Mouse (Mus musculus) lung, postnatal 14 days (tissue): Measurements from ENCODE around the gene Tmem109.

Experiments
- DNase-seq: peaks from one replicate; pipeline ENCODE4 v3.0.0; 2021

Tmem109 gene

DNA sequence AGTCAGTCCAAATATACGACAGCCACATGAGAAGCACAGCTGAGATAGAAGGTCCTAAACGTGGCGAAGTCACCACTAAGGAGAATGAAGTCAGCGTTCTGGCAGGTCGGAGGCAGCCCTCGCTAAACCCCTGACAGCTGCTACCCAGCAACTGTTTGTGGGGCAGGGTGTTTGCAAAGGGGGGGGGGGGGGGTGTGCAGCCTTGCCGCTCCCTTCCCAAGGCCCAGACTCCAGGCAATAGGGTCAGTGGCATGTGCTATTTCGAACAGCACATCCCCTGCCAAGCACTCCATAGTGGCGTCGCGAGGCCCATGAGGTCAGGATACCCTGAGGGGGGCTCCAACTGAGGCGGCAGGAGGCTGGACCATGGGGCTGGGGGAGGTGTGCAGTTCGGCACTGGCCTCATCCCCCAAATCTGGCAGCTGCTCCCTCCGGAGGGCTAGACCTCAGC is 801 bp downstream of the Tmem109 start:
- DNase-seq: no peak

DNA sequence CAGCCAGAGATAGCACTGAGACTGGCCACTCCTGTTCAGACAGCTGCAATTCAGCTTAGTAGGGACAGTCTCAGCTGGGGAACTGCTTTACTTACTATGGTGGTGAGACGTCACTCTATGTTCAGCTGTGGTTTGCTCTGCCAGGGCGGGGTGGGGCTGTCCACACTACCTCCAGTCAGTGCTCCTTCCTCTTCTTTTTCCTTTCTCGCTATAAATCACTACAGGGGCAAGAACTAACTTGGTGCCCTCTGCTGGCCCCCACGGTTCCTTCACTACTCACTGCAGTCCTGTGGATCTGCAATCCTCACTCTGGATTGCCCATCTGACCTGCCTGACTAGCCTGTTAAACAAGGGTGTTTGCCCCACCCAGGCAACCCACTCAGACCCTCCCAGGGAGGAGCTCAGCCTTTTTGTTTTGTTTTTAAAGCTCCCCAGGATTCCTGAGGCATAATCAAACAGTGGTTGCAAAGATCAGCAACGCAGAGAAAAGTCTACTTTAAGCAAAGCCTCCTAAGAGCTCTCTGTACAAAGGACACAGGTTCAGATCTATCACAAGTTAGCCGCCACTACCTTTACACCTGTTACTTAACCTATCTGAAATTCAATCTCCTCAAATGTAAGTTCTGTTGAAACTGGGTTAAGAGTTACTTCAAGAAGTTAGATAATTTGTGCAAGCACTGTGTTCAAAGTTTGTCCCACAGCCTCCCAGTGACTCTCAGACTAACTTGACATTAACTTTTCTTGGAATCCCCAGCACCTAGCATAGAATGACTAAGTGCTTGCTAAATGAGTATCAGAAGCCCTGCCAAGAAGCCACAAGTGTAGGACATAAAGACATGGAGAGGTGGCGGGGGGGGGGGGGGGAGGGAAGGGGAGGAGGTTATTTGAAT is 1.5 kb downstream of the Tmem109 start:
- DNase-seq: peak; percentile 64

DNA sequence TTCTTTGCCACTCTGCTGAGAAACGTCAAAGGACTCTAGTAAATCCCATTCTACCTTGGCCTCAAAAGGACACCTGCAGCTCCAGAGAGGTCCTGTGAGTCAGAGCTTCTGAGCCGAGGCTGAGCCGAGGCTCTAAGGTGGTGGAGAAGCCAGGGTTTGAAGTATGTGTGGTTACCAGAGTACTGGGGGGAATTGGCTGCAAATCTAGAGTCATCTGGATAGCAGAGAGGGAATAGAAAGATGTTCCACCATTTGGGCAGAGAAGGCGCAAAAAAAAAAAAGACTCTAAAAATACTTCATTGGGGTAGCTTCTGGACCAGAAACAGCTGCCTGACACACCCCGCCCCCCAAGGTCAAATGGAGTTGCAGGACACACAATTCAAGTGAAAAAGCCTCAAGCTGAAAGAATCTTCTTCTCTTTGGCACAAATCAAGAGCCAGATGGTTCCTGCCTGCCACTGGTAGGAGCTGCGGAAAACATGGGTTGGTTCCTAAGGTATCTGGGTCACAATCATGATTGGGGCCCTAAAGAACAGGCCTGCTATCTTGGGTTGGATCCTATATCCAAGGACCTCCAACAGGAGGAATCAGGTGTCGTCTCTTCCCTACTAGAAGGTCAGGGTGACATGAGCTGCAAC is 3.5 kb downstream of the Tmem109 start:
- peak; percentile 50 for DNase-seq

DNA sequence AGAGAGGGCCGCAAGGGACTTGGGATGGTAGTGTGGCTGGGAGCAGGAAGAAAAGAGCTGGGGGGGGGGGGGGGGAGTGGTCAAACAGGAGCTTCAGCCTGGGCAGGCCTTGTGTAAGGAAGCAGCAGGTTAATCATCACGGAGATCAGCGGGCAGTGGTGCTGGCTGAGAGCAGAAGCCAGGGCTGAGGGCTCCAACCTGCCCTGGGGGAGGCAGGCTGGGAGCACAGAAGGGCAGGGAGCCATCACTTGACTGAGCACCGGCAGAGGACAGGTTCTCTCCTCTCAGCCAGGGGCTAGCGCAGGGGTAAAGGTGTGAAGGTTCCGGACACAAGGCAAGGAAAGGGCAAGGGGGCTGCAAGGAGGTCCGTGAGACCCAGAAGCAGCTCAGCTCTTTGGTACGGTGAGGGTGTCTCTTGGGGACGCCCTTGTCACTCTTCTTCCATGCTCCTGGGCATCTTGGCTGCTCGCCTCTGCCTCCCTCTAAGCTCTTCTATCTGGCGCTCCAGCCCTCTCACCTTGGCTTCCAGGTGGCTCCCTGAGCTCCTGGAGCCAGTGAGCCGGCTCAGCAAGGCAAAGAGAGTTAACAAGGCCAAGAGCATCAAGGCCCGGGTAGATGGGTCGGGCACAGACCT is 10.4 kb downstream of the Tmem109 start:
- no peak for DNase-seq

DNA sequence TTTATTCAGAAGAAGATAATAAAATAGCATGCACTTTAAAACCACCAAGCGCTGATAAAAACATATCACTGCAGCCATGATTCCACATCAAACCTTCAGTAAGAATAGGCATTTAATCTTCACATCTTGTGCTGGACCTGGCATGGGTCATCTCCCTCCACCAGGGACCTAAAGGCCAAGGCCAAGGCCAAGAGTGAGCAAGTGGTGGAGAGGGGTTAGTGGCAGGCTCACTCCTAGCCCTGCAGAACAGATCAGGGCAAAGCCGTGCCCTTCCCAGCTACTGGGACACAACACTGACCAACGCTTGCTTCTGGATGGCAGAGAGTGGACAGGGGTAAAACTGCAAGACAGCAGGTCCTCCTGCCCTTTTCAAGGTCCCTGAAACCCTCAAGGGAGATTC is 11.1 kb downstream of the Tmem109 start:
- DNase-seq: no peak

DNA sequence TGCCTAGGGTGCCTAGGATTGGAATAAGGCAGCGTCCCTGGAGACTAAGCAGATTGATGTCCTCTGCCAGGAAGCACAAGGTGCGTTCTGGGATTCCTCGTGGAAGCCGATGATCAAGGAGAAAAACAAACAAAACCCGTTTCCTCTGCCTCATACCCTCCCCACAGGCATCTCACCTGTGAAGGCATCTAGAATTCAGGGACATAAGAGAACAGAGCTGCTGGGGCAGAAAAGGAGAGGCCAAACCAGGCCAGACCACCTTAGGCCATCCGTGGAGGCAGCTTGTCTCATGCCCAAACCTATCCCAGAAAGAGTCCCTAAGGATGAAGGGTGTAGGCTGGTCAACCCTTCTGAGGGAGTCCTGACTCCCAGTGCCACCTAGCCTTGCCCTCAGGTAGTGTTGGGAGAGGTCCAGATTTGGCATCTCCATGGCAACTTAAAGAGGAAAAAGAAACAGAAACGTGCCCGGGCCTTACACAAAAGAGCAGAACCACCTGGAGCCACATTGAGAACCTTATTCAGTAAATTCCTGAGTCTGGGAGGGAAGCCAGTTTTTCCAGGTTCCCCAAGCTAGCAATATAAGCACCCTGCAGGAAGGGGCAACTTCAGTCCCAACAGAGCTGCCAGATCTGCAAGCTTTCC is 11.8 kb downstream of the Tmem109 start, which contains the start of gene Tmem132a:
Tmem132a (minus strand) TSS at position 55 of the 642 bp plus-strand sequence.
- DNase-seq: peak; percentile 25

DNA sequence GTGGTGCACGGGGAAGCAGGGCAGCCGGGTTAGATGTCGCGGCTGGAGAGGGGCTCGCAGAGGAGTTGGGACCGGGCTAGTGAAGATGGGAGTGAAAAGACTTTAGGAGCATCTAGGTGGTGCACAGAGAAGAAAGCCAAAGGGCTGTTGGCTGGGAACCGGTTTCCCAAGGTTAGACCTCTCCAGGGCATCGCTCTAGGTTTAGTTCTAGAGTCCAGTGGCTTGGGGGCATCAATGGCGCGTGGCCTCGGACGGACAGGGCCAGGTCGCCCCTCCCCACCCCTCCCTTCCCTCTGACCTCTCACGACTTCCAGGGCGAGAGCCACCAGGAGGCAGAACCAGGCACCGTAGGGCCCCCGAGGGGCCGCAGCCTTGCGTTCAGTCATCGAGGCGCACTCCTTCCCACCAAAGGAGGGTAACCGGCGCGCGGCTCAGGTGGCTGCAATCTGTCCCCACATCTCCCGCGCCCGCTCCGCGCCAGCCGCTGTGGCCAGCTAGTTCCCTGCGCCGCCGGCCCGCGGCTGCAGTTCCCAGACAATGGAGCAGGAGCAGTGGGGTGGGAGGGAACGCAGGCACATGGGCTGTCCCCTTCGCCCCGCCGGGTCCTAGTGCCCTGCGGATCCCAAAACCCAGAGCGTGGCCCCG is 12.4 kb downstream of the Tmem109 start:
- peak; percentile 70 for DNase-seq

DNA sequence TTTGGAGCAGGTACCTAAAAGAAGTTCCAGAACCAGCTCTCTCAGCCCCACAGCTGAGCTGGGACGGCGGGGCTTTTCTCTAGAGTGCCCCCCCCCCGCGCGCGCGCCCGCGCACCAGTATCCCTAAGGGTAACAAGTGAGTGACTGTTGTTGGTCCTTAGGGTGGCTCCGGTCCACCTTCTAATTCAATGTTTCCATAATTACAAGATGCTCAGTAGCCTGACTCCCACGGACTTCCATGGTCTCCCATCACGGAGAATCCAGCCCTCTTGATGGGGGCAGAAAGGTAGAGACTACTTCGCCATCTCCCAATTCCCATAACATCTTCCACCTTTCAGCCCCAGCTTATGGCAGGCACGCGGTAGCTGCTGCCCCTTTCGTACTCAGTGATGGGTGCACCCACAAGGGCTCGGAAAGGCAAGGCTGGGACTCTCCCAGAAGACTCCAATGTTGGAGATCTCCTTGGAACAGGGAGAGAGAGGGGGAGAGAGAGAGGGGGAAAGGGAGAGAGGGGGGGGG is 13.1 kb downstream of the Tmem109 start:
- no peak for DNase-seq

DNA sequence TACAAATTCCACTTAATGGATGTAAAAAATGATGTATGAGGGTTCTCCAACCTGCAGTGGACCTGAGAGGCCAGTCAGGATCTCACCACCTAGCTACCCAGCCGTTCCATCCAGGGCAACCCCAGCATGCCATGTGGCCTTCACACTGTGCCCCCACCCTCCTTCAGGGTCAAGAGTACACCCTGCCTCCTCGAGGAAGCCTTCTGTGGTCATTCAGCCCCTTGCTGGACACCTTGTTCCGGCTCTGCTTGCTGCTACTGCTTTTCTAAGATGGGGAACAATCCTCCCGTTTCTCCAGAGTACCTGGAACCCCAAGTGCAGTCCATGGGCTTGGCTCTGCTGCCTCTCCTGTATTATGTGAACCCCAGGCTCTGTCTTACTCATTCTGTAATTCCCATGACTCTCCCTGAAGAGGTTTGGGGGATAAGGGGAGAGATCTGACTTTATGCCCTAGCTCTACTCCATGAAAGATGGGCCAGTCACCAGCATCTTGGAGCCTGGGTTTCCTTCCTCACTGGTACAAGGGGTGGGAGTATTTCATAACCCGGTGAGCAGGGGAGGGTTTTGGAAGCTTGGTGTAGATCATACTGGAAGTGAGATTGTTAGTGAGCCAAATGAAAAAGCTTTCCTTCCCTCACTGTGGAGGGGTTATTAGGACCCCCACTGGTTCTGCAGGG is 13.7 kb downstream of the Tmem109 start:
- DNase-seq: no peak

DNA sequence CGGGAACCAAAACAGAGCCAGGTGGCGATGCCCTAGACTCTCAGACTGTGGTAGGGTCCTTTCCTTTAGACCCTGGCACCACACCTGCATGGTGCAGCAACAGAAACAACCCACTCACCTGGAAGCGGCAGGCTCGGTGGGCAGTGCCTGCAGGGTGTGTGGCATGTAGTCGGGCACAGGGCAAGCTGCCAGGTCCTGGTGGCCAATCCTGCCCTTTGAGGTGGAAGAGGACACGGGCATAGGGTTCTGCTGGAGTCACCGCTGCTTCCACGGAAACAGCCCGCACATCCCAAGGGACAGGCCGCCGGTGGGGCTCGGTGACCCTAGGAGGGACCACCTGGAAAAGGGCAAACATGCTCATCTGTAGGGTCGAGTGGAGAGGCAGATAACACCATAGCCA is 15.4 kb downstream of the Tmem109 start:
- DNase-seq: no peak

DNA sequence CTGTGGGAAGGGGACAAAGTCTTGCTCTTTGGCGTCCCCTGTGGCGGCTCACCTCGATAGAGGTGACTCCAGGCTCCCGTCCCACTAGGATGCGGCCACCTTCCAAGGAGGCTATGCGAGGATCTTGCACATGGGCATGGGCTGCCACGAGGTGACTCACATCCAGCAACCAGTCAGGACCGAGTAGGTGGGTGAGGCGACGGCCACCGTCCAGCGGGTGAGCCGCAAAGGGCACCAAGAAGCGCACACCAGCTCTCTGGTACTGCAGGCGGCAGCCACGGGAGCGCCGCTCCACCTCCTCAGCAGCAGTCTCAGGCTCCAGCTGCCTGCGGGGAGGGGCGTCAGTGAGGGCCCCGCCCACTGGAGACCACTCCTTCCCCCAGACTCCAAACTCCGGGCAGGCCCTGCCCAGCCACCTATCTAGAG is 21.7 kb downstream of the Tmem109 start:
- DNase-seq: no peak

DNA sequence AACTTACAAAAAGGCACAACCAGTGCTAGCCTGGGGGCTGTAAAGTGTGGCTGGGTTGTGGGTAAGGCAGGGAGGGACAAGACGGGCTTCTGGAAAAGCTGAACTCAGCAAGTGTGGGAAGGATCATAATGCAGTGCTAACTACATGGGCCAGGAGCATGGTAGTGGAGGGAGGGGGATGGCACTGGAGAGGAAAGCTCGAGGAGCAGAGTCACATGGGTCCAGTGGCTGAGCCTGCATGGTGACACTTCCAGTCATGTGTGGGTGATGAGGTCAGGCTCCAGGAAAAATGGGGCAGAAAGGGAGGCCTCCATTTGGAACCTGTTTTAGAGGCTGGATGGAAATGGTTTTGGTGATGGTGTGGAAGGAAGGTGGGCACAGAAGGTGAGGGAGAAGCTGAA is 25.3 kb downstream of the Tmem109 start:
- DNase-seq: no peak

DNA sequence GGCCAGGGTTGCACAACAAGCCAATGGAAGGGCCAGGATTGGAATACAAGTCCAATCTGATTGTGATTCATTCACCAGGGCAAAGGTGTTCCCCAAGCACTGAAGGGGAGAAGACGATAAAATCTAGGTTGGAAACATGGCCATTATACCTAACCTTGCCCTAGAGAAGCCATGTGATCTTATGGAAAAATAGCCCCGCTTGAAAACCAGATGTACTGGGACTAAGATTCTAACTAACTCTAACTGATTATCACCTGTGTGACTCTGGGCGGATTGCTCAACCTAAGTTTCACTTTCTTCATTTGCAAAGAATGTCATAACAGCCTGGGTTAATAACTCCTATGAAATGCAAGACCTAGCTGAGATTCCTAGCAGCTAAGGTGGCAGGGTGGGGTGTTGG is 26.4 kb downstream of the Tmem109 start:
- no peak for DNase-seq

DNA sequence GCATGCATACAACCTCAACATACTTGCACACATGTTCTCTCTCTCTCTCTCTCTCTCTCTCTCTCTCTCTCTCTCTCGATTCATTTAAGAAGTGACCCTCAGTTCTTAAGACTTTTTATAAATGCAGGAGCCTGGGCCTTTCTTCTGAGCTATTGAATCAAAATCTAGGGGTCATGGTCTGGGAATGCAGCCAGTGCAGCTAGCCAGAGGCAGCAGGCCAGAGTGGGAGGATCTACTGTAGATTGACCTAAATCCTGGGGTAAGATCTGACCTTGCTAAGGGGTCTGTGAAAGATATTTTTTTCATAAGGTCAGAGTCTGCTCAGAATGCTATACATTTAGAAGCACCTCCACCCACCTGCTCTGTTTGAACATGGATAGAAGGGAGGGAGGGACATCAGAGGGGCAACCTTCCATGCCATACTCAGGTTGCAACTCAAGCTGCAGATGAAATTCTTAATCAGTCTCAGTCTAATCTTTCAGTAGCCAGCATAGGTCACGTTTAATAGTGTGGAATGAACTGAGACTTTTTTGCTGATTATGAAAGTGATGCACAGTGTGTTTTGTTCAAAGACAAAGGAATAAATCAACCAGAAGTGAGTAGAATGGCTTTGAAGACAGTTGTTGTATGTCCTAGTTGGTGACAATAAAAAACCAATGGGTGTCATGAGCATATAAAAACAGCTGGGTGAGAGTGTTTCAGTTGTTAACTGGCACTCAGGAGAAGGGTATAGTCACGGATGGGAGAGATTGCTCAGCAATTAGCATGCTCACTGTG is 34.3 kb downstream of the Tmem109 start:
- DNase-seq: peak; percentile 58

DNA sequence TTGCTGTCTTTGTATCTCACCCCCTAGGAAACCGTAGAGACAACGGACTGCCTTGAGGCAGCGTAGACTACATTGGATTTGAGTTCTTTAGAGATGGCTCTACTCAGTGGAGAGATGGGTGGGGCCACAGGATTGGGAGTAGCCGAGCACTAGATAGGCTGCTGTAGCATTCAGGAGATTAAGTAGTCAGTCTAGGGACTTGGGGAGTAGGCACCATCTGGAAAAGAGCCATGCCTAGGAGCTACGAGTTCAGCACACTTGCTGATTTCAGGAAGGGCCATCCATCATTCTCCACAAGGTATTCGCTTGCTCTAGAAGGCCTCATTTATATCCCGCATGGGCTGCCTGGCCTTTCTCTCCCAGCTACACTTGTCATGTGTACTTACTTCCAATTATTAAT is 35.7 kb downstream of the Tmem109 start:
- DNase-seq: no peak

DNA sequence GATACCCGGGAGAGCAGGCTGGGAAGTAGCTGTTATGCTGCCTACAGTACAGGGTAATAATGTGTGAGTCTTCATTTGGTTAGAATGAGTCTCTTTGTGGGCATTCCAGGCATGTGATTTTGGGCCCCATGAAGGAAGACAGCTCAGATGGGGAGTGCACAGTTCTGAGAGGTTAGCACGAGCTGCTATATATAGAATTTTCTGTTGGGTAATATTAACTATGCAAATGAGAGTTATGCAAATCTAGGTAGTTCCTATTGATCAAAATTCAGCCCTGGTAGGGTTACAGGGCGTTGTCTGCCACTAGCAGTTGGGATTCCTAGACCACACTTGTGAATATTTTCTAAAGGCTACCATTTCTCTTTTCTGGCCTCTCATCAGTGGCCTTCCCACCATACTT is 36.3 kb downstream of the Tmem109 start:
- DNase-seq: no peak

DNA sequence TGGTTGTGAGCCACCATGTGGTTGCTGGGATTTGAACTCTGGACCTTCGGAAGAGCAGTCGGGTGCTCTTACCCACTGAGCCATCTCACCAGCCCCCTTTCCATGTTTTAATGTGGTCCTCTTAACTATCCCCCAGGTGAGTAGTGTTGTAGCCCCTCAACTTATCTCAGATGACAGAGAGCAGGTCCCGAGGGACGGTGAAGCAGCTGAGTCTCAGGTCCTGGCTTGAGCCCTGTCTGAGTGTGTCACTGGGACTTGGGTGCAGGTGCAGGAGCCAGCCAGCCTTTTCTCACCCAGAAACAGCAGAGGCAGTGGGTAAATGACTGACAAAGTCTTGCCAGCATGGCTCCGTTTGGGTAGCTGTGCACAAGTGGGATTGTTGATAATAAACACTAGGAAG is 37.6 kb downstream of the Tmem109 start:
- no peak for DNase-seq

DNA sequence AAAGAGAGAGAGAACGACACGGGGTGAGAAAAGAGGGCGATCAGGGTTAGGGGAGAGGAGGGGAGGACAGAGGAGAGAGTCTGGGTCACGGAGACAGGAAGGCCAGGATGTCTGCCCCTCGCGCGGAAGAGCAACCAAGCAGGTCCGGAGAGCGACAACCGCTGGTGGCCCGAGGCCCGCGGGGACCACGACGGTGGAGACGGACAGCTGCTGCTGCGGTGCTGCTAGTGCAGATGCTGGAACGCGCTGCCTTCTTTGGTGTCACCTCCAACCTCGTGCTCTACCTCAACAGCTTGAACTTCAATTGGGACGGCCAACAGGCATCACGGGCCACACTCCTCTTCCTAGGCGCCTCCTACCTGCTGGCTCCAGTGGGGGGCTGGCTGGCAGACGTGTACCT is 38.9 kb downstream of the Tmem109 start:
- no peak for DNase-seq

DNA sequence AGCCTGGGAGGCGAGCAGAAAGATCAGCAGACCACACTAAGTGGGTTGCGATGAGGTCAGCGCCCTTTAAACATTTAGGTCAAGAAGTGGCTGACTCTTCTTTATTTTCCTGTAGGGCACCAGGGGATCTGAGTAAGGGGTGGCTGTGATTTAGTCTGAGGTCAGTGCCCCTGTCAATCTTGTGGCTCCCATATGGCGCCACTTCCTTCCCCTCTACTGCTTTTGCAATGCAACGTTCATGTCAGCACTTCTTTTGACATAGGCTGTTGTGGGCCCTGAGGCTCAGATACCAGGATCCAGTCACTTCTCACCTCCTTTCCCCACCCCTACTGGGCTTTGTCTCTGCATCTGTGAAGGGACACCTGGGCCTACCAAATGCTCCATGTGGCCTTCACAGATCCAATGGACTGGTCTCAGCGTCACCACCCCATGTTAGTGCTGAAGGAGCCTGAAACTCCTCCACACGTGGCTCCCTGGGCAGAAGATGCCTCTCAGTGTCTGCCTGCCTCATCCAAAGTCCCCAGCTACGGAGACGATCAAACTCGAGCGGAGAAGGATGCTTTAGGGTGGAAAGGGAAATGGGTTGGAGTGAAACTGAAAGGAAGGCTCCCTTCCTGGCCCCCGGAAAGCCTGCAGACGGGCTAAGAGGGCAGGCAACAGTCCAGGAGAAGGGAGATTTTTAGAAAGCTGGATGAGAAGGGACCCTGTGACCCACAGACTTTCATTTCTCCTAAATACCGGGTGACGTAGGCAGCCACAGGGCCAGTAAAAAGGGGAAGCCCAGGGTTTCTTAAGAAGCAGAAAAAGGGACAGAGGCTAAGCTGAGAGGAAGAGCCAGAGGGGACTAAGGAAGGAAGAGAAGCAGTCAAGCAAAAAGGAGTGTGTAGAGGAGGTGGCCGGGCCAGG is 39.8 kb downstream of the Tmem109 start:
- peak; percentile 33 for DNase-seq
